Mouse (Mus musculus) hindbrain, embryonic 12.5 days (tissue): Measurements from ENCODE around the gene Ocrl. TPM values are rescaled to one million over a fixed set of nuclear protein-coding genes. Genes with fewer than 3 reads are reported as not detected.
A peak's percentile ranks its signal among the peaks of the same experiment; 100 is the strongest.

Experiments
- ATAC-seq: fragments of 200-750 bp; cut with Nextera tagmentation; 2 replicates; pipeline ENCODE4 v1.8.0; 2017; ENCODE audit warnings: moderate TSS enrichment; ENCODE audit not compliant: low FRiP score
- H3K27ac ChIP-seq: fragments of 300-500 bp; sonication (generic); 2 replicates; pipeline ENCODE4 v1.5.1; 2016; ENCODE audit warnings: mild to moderate bottlenecking
- H3K27me3 ChIP-seq: fragments of 300-500 bp; sonication (generic); 2 replicates; pipeline ENCODE4 v1.6.1; 2016; ENCODE audit warnings: mild to moderate bottlenecking
- H3K36me3 ChIP-seq: fragments of 300-500 bp; sonication (generic); 2 replicates; pipeline ENCODE4 v1.6.1; 2016; ENCODE audit warnings: mild to moderate bottlenecking
- H3K4me1 ChIP-seq: fragments of 300-500 bp; sonication (generic); 2 replicates; pipeline ENCODE4 v1.6.1; 2016
- H3K4me2 ChIP-seq: fragments of 300-500 bp; sonication (generic); replicated peaks from 2 replicates; pipeline ENCODE4 v1.6.1; 2016; ENCODE audit warnings: mild to moderate bottlenecking
- H3K4me3 ChIP-seq: fragments of 300-500 bp; sonication (generic); 2 replicates; pipeline ENCODE4 v1.5.1; 2016; ENCODE audit warnings: mild to moderate bottlenecking
- H3K9ac ChIP-seq: fragments of 300-500 bp; sonication (generic); 2 replicates; pipeline ENCODE4 v1.6.1; 2016; ENCODE audit warnings: mild to moderate bottlenecking, moderate library complexity
- H3K9me3 ChIP-seq: fragments of 300-500 bp; sonication (generic); replicated peaks from 2 replicates; pipeline ENCODE4 v1.6.1; 2016; ENCODE audit warnings: mild to moderate bottlenecking
- WGBS: fragments of 180-500 bp; shearing (Covaris S2); methylation state at CpG from one replicate; pipeline ENCODE4 v1.1.7; 2016; 5-methylcytosine and 5-hydroxymethylcytosine counted together
- polyA plus RNA-seq: library from polyadenylated mRNA; unstranded; fragments of >200 nt; fragmentation: Nextera tagmentation; extraction: Ambion mirVana; gene quantifications from 2 replicates; pipeline ENCODE4 v1.2.1, GENCODE M21; 2016

Gene Ocrl
- polyA plus RNA-seq = 27.0 and 28.4 TPM in 2 replicates

- Histone ChIP-seq H3K27me3 (no peaks in the 10 kb centered on the region), H3K9me3 (no peaks in the 10 kb centered on the region), H3K4me2 (peak within 1 kb of the TSS; percentile 55), H3K4me3 (peak within 1 kb of the TSS; percentile 59), H3K27ac (peak within 1 kb of the TSS; percentile 81), H3K9ac (peak within 1 kb of the TSS; percentile 85), H3K4me1 (peaks cover 6% of the 10 kb centered on the region; the same call in 1 of the 2 replicates), H3K36me3 (no peaks in the 10 kb centered on the region)
- peak; percentile 93 for ATAC-seq
- 21% methylated on average over 24 of the region's 35 CpGs for WGBS
These were observed at the start of gene Ocrl for GRCm38 (mm10) chrX:47912306-47912792. Ocrl (plus strand) TSS chrX:47912387.

- Histone ChIP-seq H3K27me3 (no peaks in the 10 kb centered on the region), H3K4me1 (no peaks in the 10 kb centered on the region), H3K9me3 (no peaks in the 10 kb centered on the region), H3K36me3 (0 out of 2 replicates have a peak, but pooled peaks cover 3% of the 10 kb centered on the region), H3K9ac (no peak overlapping the region), H3K4me2 (no peak overlapping the region), H3K4me3 (no peak overlapping the region), H3K27ac (no peak overlapping the region)
- no peak for ATAC-seq
- WGBS = 76% methylated on average over 2 of the region's 2 CpGs
These were observed 32.1 kb upstream of the Ocrl start for GRCm38 (mm10) chrX:47880052-47880451.

GRCm38 (mm10) chrX:47882813-47883212 is 29.4 kb upstream of the Ocrl start:
- Histone ChIP-seq H3K27me3 (no peaks in the 10 kb centered on the region), H3K9me3 (no peaks in the 10 kb centered on the region), H3K4me1 (no peaks in the 10 kb centered on the region), H3K9ac (no peak overlapping the region), H3K4me3 (no peak overlapping the region), H3K27ac (no peak overlapping the region), H3K36me3 (0 out of 2 replicates have a peak, but pooled peaks cover 3% of the 10 kb centered on the region), H3K4me2 (no peak overlapping the region)
- WGBS = 88% methylated on average over 6 of the region's 6 CpGs
- no peak for ATAC-seq

GRCm38 (mm10) chrX:47887401-47887800 is 24.8 kb upstream of the Ocrl start:
- H3K4me3 ChIP-seq = no peak overlapping the region
- no peaks in the 10 kb centered on the region for H3K9me3 ChIP-seq
- WGBS = 81% methylated on average over 2 of the region's 2 CpGs
- no peak overlapping the region for H3K9ac ChIP-seq
- no peaks in the 10 kb centered on the region for H3K4me1 ChIP-seq
- H3K36me3 ChIP-seq = 0 out of 2 replicates have a peak, but pooled peaks cover 3% of the 10 kb centered on the region
- no peak overlapping the region for H3K4me2 ChIP-seq
- no peaks in the 10 kb centered on the region for H3K27me3 ChIP-seq
- H3K27ac ChIP-seq = no peak overlapping the region
- ATAC-seq = no peak

- H3K36me3 ChIP-seq = no peaks in the 10 kb centered on the region
- peak overlapping the region; percentile 73 for H3K9ac ChIP-seq
- peak overlapping the region; percentile 50 for H3K4me2 ChIP-seq
- H3K27ac ChIP-seq = peak overlapping the region; percentile 81
- 14% methylated on average over 11 of the region's 12 CpGs for WGBS
- peak; percentile 42 for ATAC-seq
- no peaks in the 10 kb centered on the region for H3K27me3 ChIP-seq
- H3K9me3 ChIP-seq = no peaks in the 10 kb centered on the region
- H3K4me1 ChIP-seq = no peaks in the 10 kb centered on the region
- peak overlapping the region; percentile 58 for H3K4me3 ChIP-seq
These were observed 20.8 kb upstream of the Ocrl start for GRCm38 (mm10) chrX:47891243-47891906.

- Histone ChIP-seq H3K4me3 (peak overlapping the region; percentile 58), H3K36me3 (no peaks in the 10 kb centered on the region), H3K4me1 (no peaks in the 10 kb centered on the region), H3K9ac (peak overlapping the region; percentile 73), H3K27me3 (no peaks in the 10 kb centered on the region), H3K4me2 (peak overlapping the region; percentile 50), H3K27ac (peak overlapping the region; percentile 81), H3K9me3 (no peaks in the 10 kb centered on the region)
- peak; percentile 85 for ATAC-seq
- WGBS = 15% methylated on average over 21 of the region's 36 CpGs
These were observed 20.2 kb upstream of the Ocrl start for GRCm38 (mm10) chrX:47891907-47892430.

- WGBS = 23% methylated on average over 15 of the region's 17 CpGs
These were observed 19.7 kb upstream of the Ocrl start, which contains the start of gene Smarca1 for GRCm38 (mm10) chrX:47892431-47893024. Smarca1 (minus strand) TSS chrX:47892974.

GRCm38 (mm10) chrX:47912904-47913542 is 836 bp downstream of the Ocrl start:
- no peak overlapping the region for H3K27ac ChIP-seq
- peak overlapping the region; percentile 59 for H3K4me3 ChIP-seq
- H3K9me3 ChIP-seq = no peaks in the 10 kb centered on the region
- ATAC-seq = peak; percentile 47; the same call in 1 of the 2 replicates
- peak overlapping the region; percentile 55 for H3K4me2 ChIP-seq
- peaks cover 6% of the 10 kb centered on the region; the same call in 1 of the 2 replicates for H3K4me1 ChIP-seq
- WGBS = 28% methylated on average over 8 of the region's 8 CpGs
- peak overlapping the region; percentile 85 for H3K9ac ChIP-seq
- no peaks in the 10 kb centered on the region for H3K36me3 ChIP-seq
- H3K27me3 ChIP-seq = no peaks in the 10 kb centered on the region

More at GRCm38 (mm10) chrX:47892431-47893024, 19.7 kb upstream of the Ocrl start, which contains the start of gene Smarca1:
- Histone ChIP-seq H3K36me3 (no peaks in the 10 kb centered on the region), H3K9ac (peak within 1 kb of the TSS; percentile 73), H3K4me3 (peak within 1 kb of the TSS; percentile 58), H3K4me2 (peak within 1 kb of the TSS; percentile 50), H3K4me1 (no peaks in the 10 kb centered on the region), H3K27ac (peak within 1 kb of the TSS; percentile 81), H3K9me3 (no peaks in the 10 kb centered on the region), H3K27me3 (no peaks in the 10 kb centered on the region)
- peak; percentile 63 for ATAC-seq

GRCm38 (mm10) chrX:47913543-47913938 is 1.4 kb downstream of the Ocrl start:
- Histone ChIP-seq H3K27ac (no peak overlapping the region), H3K27me3 (no peaks in the 10 kb centered on the region), H3K36me3 (no peaks in the 10 kb centered on the region), H3K4me3 (no peak overlapping the region), H3K4me2 (peak overlapping the region; percentile 55), H3K4me1 (peaks cover 6% of the 10 kb centered on the region; the same call in 1 of the 2 replicates), H3K9ac (no peak overlapping the region), H3K9me3 (no peaks in the 10 kb centered on the region)
- WGBS = 75% methylated on average over 7 of the region's 7 CpGs
- ATAC-seq = no peak

GRCm38 (mm10) chrX:47916831-47917230 is 4.6 kb downstream of the Ocrl start:
- Histone ChIP-seq H3K9me3 (no peaks in the 10 kb centered on the region), H3K4me3 (no peak overlapping the region), H3K36me3 (no peaks in the 10 kb centered on the region), H3K4me2 (no peak overlapping the region), H3K27ac (no peak overlapping the region), H3K9ac (no peak overlapping the region), H3K4me1 (peaks cover 6% of the 10 kb centered on the region; the same call in 1 of the 2 replicates), H3K27me3 (no peaks in the 10 kb centered on the region)
- WGBS = 67% methylated on average over 1 of the region's 1 CpGs
- ATAC-seq = no peak

GRCm38 (mm10) chrX:47920541-47920940 is 8.4 kb downstream of the Ocrl start:
- Histone ChIP-seq H3K27ac (no peak overlapping the region), H3K27me3 (no peaks in the 10 kb centered on the region), H3K4me2 (no peak overlapping the region), H3K9ac (no peak overlapping the region), H3K36me3 (no peaks in the 10 kb centered on the region), H3K4me3 (no peak overlapping the region), H3K4me1 (no peaks in the 10 kb centered on the region), H3K9me3 (no peaks in the 10 kb centered on the region)
- no peak for ATAC-seq
- WGBS = 88% methylated on average over 5 of the region's 5 CpGs

- no peak overlapping the region for H3K9ac ChIP-seq
- no peak for ATAC-seq
- peaks cover 5% of the 10 kb centered on the region; the same call in 1 of the 2 replicates for H3K36me3 ChIP-seq
- H3K27ac ChIP-seq = no peak overlapping the region
- H3K4me1 ChIP-seq = no peaks in the 10 kb centered on the region
- no peaks in the 10 kb centered on the region for H3K27me3 ChIP-seq
- no peak overlapping the region for H3K4me3 ChIP-seq
- H3K4me2 ChIP-seq = no peak overlapping the region
- no peaks in the 10 kb centered on the region for H3K9me3 ChIP-seq
- WGBS = 74% methylated on average over 3 of the region's 3 CpGs
These were observed 15.8 kb downstream of the Ocrl start for GRCm38 (mm10) chrX:47927981-47928380.
